Mouse (Mus musculus) layer of hippocampus, adult 11-12 months (tissue): ENCODE measurements around the gene Tbcd.

ENCODE experiments used
- DNase-seq: peaks from one replicate; pipeline ENCODE4 v3.0.0; 2022; ENCODE audit warnings: low spot score

Tbcd gene

DNA sequence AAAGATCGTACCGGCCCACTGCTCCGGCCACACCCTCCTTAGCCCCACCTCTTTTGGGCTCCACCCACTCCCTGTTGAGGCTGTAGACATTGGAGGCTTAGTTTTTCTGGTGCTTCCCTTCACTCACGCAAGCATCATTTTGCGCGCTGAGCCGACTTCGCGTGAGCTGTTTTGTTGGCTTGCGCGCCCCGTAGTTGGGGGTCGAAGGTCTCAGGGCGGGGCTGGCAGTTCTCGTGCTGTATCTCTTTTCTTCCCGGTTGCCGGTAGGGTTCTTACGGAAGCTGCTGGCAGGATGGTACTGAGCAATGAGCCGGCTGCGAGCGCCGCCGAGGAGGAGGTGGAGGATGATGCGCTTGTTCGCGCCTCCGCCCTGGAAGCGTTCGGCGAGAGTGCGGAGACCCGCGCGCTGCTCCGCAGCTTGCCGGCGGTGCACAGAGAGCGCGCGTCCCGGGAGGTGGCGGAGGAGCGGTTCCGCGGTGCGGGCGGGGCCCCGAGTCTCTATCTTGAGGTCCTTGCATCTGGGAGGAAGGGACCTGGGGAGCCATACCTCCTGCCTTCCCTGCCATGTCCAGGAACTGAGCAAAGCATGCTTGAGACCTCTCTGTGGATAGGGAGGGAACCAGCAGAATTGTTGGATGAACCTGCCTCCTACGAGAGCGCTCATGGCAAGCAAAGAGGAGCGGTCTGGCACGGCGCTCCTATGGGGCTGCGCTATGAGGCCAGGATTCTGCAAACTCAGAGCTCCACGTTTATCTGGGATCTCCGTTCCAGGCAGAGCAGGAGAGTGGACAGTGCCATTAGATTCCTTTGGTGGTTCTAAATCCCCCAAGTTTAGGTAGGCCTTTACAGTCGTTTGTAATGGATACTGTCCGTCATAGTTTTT, at the start of gene Tbcd:
TSS of gene Tbcd (plus strand) at position 197 of the 883 bp plus-strand sequence.
- peak; percentile 97 for DNase-seq

DNA sequence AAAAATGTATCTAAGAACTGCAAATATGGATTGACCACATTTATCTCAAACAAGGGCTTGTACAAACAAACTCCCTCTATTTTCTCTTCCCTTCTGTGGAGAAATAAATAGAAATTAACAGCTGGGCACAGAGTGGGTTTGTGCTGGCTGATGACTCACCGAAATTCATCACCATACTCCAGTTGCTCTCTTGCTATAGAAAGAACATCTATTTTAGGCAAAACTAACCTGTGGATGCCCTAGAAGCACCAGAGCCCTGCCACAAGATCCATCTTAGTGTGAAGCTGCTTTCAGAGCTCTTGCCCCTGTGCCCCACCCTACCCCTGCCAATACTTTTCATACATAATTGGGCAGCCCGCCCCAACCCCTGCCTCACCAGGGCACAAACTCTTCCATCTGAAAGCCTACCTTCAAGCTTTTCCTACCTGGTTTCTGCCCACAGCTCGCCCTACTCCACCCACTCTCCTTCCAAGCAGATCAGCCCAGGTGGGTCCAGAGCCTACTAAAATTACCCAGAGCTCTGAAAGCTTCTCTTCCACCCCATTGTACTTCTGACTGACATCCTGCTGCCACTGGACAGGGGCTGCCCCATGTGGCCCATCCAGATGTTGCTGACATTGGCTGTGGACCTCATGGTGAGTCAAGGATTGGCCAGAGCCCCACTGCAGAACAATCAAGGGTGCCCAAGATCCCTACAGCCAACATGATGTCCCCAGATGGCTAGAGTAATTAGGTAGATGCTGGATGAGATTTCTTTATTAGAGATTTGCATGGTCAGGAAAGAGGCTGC, 44.2 kb upstream of the Tbcd start:
- DNase-seq: peak; percentile 39

DNA sequence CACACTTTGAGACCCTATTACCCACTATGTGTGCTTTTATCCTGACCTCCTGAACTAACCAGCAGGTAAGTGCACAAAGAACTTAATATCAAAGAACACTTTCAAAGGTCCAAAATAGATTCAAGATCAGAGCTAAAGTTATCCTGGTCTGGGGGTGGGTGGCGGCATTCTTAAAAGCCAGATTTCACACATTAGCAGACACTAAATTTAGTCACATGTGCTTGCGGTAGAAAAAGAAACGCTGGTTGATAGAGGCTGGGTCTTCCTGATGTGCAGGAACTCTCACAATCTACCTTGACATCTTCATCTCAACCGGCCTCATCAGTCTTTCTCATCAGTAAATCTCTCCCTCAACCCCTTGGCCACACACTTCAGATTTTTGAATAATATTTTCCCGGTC, 37.0 kb upstream of the Tbcd start:
- DNase-seq: no peak

GRCm38 (mm10) chr11:121415351-121415750, 36.4 kb upstream of the Tbcd start:
- DNase-seq: no peak

DNA sequence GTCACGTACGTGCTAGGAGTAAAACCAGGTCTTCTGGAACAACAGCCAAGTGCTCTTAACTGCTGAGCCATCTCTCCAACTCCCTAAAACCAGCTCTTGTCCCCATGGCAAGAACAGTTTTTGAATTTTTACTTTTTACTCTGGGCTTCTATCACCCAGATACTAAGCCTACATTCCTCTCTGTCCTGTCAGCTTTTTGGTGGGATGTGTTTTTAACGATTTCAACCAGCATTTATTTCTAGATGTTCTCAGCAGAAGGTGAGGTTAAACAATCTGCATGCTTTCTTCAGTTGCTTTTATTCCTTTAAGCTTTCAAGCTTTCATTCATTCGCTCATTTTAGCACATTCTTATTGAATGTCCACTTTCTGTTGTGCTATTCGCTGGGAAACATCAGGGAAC, 33.8 kb upstream of the Tbcd start:
- no peak for DNase-seq

- DNase-seq: no peak
These were observed 32.8 kb upstream of the Tbcd start for GRCm38 (mm10) chr11:121418932-121419331.

DNA sequence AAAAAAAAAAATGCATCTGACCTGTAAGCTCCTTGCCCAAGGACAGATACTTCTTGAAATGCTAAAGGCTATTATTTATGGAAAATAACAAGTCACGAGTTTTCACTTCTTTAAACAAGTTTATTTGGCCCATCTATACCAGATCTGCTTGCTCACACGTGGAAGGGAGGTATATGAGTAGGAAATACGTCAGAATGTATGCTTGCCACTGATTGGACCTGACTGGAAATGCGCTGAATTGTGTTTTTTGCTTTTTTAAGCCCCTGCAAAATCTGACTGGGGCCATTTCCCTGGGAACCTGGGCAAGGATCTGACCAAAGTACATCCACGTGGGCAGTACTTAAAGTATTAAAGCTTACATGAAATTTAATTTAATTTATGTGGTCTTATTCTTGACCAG, 31.4 kb upstream of the Tbcd start:
- DNase-seq: no peak

- DNase-seq: peak; percentile 100
These were observed 30.8 kb upstream of the Tbcd start, which contains the start of gene Fn3krp for GRCm38 (mm10) chr11:121420830-121421552. Gene Fn3krp (plus strand): TSS chr11:121421401.

DNA sequence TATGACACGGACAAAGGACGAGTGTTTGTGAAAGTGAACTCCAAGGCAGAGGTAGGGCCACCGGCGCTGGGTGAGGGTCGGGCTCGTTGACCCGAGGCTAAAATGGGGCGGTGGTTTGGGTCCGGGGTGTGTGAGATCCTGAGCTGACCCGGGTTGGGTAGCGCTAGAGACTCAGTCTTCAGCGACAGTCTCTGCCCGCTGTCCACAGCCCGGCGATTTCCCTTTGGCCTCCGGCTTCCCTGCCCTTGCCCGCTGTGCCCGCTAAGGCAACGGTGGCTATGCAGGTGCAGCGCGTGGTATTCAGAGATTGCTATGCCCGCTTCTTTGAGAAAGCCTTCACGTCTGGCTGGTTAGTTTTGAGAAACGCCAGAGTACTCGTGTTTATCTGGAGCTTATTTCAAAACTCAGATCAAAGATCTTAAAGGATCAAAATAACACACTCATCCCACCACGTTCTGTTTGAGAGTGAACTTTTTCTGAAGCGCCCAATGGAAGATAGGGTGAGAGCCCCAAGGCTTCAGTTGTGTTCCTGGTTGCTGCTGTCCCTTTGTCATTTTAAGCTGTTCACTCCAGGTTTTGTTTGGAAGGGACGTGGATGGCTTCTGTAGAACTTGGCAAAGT, 30.1 kb upstream of the Tbcd start:
- DNase-seq: no peak

GRCm38 (mm10) chr11:121433397-121433796, 18.4 kb upstream of the Tbcd start:
- DNase-seq: no peak

- peak; percentile 97 for DNase-seq
These were observed 17.3 kb upstream of the Tbcd start, which contains the start of gene Fn3k for GRCm38 (mm10) chr11:121434156-121435155. Gene Fn3k (plus strand): TSS chr11:121434913.

- no peak for DNase-seq
These were observed 14.5 kb upstream of the Tbcd start for GRCm38 (mm10) chr11:121437236-121437635.

GRCm38 (mm10) chr11:121439686-121440292, 12.0 kb upstream of the Tbcd start:
- DNase-seq: no peak

- no peak for DNase-seq
These were observed 10.1 kb upstream of the Tbcd start for GRCm38 (mm10) chr11:121441653-121442052.

DNA sequence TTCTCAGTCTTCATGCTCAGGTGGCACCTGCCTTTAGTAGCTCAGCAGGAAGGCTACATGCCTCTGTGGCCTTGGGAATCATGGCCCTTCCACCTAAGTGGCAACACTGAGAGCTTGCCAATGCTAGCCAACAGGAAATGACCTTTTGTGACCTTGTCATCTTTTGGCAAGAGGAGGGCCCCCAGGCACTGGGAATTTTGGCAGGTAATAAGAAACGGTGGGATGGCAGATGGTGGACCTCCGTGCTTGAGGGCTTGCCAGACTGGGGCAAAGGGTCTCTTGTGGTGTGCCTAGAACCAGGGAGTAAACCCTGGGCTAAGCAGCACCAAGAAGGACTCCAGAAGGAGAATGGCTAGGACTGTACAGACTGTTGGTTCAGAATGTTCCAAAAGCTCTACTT, 9.7 kb upstream of the Tbcd start:
- no peak for DNase-seq

DNA sequence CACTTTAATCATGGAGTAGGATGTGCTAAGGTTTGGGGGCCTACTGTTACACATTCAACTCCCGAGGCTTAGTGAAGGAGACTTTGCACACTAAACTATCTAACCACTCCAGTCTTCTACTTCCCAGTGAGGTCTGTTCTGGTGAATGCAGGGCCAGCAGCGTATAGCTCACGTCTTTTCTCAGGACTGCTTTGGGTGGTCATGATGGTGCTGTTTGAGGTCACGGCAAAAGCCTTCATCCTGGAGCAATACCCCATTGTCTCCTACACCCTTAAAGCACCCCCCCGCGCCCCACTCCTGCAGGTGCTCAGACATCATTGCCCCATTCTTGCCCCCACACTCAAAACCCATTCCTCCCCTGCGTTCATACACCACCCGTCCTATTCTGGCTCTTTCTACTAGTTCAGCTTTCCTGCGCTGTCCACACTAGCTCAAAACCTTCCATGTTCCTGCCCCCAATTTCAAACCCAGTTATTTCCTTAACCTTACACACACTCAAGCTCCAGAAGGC, 478 bp upstream of the Tbcd start:
- DNase-seq: no peak

DNA sequence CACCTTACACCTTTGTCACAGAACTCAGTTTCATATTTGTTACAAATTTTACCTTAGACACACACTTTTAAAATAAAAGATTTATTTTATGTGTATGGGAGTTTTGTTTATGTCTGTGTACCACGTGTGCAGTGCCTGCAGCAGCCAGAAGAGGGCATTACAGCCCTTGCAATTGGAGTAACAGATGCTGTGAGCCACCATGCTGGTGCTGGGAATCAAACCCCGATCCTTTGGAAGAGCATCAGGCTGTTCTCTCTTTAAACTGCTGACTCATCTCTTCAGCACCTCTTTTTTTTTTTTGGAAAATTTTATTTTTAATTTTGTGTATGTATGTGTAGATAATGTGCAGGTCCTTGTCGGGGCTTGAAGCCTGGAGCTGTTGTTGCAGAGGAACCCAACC, 6.1 kb downstream of the Tbcd start:
- DNase-seq: no peak

- DNase-seq: no peak
These were observed 15.7 kb downstream of the Tbcd start for GRCm38 (mm10) chr11:121467408-121467807.

DNA sequence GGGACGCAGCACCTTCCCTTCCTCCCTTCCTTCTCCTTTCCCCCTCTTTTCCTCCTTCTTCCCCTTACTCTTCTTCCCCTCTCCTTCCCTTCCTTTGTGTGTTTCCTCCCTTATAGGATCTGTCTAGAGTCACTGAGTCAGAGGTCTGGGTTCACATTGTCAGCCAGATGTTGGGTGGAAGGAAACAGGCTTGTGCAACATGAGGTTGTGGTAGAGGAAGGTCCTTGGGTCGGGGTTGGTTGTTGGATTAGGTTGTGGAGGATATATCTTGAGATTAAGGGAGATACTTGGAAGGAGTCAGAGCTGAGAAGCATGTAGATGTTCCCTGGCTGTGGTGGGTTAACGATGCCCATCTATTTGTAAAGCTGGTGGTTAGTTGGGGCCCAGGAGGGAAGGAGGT, 23.1 kb downstream of the Tbcd start:
- no peak for DNase-seq
